Mouse (Mus musculus) MEL (cell line): ENCODE data around the gene Hamp. TPM values are rescaled to one million over a fixed set of nuclear protein-coding genes. Genes with fewer than 3 reads are reported as not detected.

Experiments used
- DNase-seq: peaks from one replicate; pipeline ENCODE4 v3.0.0; 2011; ENCODE audit warnings: low read depth, low spot score
- H3K27ac ChIP-seq: 2 replicates; pipeline ENCODE4 v1.5.1; 2012; ENCODE audit warnings: low read depth, mild to moderate bottlenecking, control low read depth, low read length, moderate library complexity; ENCODE audit not compliant: control insufficient read depth
- H3K27me3 ChIP-seq, 2 experiments: fragments of 150-350 bp in 1 of 2; sonication (generic) in 1 of 2; 2 replicates each; pipeline ENCODE4 v1.6.1; 2012; ENCODE audit warnings: low read length in 2 of 2, mild to moderate bottlenecking in 2 of 2, improper control_type of control experiment in 1 of 2, moderate library complexity in 1 of 2; ENCODE audit not compliant: insufficient read depth in 2 of 2, control insufficient read depth in 1 of 2
- H3K36me3 ChIP-seq, 2 experiments: 2 replicates each; pipeline ENCODE4 v1.6.1; 2012 to 2014; ENCODE audit warnings: low read length in 2 of 2, improper control_type of control experiment in 1 of 2, inconsistent platforms in 1 of 2, mild to moderate bottlenecking in 1 of 2; ENCODE audit not compliant: insufficient read depth in 2 of 2, control insufficient read depth in 1 of 2
- H3K4me1 ChIP-seq, 2 experiments: fragments of 150-350 bp in 1 of 2; sonication (generic) in 1 of 2; 2 replicates each; pipeline ENCODE4 v1.6.1; 2012; ENCODE audit warnings: low read length in 2 of 2, improper control_type of control experiment in 1 of 2, mild to moderate bottlenecking in 1 of 2; ENCODE audit not compliant: insufficient read depth in 2 of 2, control insufficient read depth in 1 of 2
- H3K4me3 ChIP-seq, 2 experiments: fragments of 150-350 bp in 1 of 2; sonication (generic) in 1 of 2; 2 replicates each; pipeline ENCODE4 v1.5.1; 2012; ENCODE audit warnings: low read depth in 2 of 2, low read length in 2 of 2, mild to moderate bottlenecking in 2 of 2, moderate library complexity in 2 of 2, control low read depth in 1 of 2, improper control_type of control experiment in 1 of 2; ENCODE audit not compliant: control insufficient read depth in 1 of 2, insufficient read depth in 1 of 2
- H3K79me2 ChIP-seq: 2 replicates; pipeline ENCODE4 v1.6.1; 2012; ENCODE audit warnings: mild to moderate bottlenecking, low read length, moderate library complexity; ENCODE audit not compliant: control insufficient read depth, poor library complexity, insufficient read depth
- H3K9ac ChIP-seq: 2 replicates; pipeline ENCODE4 v1.6.1; 2012; ENCODE audit warnings: low read depth, mild to moderate bottlenecking, control low read depth, low read length, moderate library complexity; ENCODE audit not compliant: control insufficient read depth, poor library complexity, severe bottlenecking
- H3K9me3 ChIP-seq: fragments of 150-350 bp; sonication (generic); replicated peaks from 2 replicates; pipeline ENCODE4 v1.6.1; 2012; ENCODE audit warnings: mild to moderate bottlenecking, low read length, improper control_type of control experiment, moderate library complexity; ENCODE audit not compliant: insufficient read depth
- CTCF ChIP-seq, 3 experiments: IDR thresholded peaks in 2 of 3; conservative IDR thresholded peaks in 1 of 3; 2 replicates each; pipeline ENCODE4 v1.5.1; 2011 to 2012; ENCODE audit warnings: low read length in 3 of 3, low read depth in 2 of 3, mild to moderate bottlenecking in 2 of 3, improper control_type of control experiment in 1 of 3, inconsistent platforms in 1 of 3, mixed read lengths in 1 of 3, moderate library complexity in 1 of 3; ENCODE audit not compliant: control insufficient read depth in 1 of 3, insufficient read depth in 1 of 3, poor library complexity in 1 of 3, severe bottlenecking in 1 of 3
- ELF1 ChIP-seq: IDR thresholded peaks from 2 replicates; pipeline ENCODE4 v1.6.1; 2014; ENCODE audit warnings: low read depth, mild to moderate bottlenecking, inconsistent platforms, low read length, improper control_type of control experiment, moderate library complexity
- ETS1 ChIP-seq: IDR thresholded peaks from 2 replicates; pipeline ENCODE4 v1.6.1; 2012; ENCODE audit warnings: low read depth, mild to moderate bottlenecking, inconsistent platforms, low read length, improper control_type of control experiment, moderate library complexity
- GABPA ChIP-seq: IDR thresholded peaks from 2 replicates; pipeline ENCODE4 v1.6.1; 2012; ENCODE audit warnings: low read depth, mild to moderate bottlenecking, inconsistent platforms, low read length, improper control_type of control experiment, moderate library complexity
- MAFK ChIP-seq: IDR thresholded peaks from 2 replicates; pipeline ENCODE4 v1.6.1; 2011; ENCODE audit warnings: low read depth, mild to moderate bottlenecking, low read length, improper control_type of control experiment, borderline replicate concordance
- MAX ChIP-seq: IDR thresholded peaks from 2 replicates; pipeline ENCODE4 v1.6.1; 2011; ENCODE audit warnings: low read length, improper control_type of control experiment
- MXI1 ChIP-seq: IDR thresholded peaks from 2 replicates; pipeline ENCODE4 v1.6.1; 2011; ENCODE audit warnings: mild to moderate bottlenecking, low read depth, low read length, improper control_type of control experiment
- MYB ChIP-seq: IDR thresholded peaks from 2 replicates; pipeline ENCODE4 v1.6.1; 2011; ENCODE audit warnings: mild to moderate bottlenecking, low read depth, low read length, improper control_type of control experiment
- POLR2AphosphoS2 ChIP-seq: IDR thresholded peaks from 2 replicates; pipeline ENCODE4 v1.6.1; 2011; ENCODE audit warnings: low read length, improper control_type of control experiment
- RAD21 ChIP-seq: IDR thresholded peaks from 2 replicates; pipeline ENCODE4 v1.6.1; 2011; ENCODE audit warnings: mild to moderate bottlenecking, low read depth, low read length, improper control_type of control experiment
- SIN3A ChIP-seq: IDR thresholded peaks from 2 replicates; pipeline ENCODE4 v1.6.1; 2012; ENCODE audit warnings: low read length, improper control_type of control experiment, inconsistent platforms
- SMC3 ChIP-seq: IDR thresholded peaks from 2 replicates; pipeline ENCODE4 v1.6.1; 2011; ENCODE audit warnings: low read depth, low read length, improper control_type of control experiment
- TBP ChIP-seq: IDR thresholded peaks from 2 replicates; pipeline ENCODE4 v1.8.0; 2011; ENCODE audit warnings: low read depth, low read length, improper control_type of control experiment
- UBTF ChIP-seq: IDR thresholded peaks from 2 replicates; pipeline ENCODE4 v1.6.1; 2012; ENCODE audit warnings: low read depth, mild to moderate bottlenecking, inconsistent platforms, low read length, improper control_type of control experiment, moderate library complexity, borderline replicate concordance; ENCODE audit not compliant: insufficient read depth
- USF1 ChIP-seq: IDR thresholded peaks from 2 replicates; pipeline ENCODE4 v1.6.1; 2014; ENCODE audit warnings: low read depth, mild to moderate bottlenecking, inconsistent platforms, low read length, improper control_type of control experiment, moderate library complexity
- ZC3H11A ChIP-seq: IDR thresholded peaks from 2 replicates; pipeline ENCODE4 v1.6.1; 2012; ENCODE audit warnings: low read depth, mild to moderate bottlenecking, inconsistent platforms, low read length, improper control_type of control experiment
- polyA plus RNA-seq, 2 experiments: library from polyadenylated mRNA; stranded (reverse) in 1 of 2; unstranded in 1 of 2; fragments of >175 nt in 1 of 2; fragments of >200 nt in 1 of 2; gene quantifications; 2 replicates each; pipeline versions ENCODE4 v1.2.1 to v1.2.4; 2012; ENCODE audit warnings: low replicate concordance in 2 of 2, low read depth in 1 of 2; ENCODE audit not compliant: insufficient read length in 2 of 2, insufficient read depth in 1 of 2, missing spikeins in 1 of 2
- total RNA-seq: library from RNA; depleted of rRNA; stranded (reverse); fragments of 300-350 nt; gene quantifications from 2 replicates; pipeline ENCODE4 v1.2.3, GENCODE M21; 2012

Gene Hamp
- total and polyA plus RNA-seq, 3 experiments: not detected

DNA sequence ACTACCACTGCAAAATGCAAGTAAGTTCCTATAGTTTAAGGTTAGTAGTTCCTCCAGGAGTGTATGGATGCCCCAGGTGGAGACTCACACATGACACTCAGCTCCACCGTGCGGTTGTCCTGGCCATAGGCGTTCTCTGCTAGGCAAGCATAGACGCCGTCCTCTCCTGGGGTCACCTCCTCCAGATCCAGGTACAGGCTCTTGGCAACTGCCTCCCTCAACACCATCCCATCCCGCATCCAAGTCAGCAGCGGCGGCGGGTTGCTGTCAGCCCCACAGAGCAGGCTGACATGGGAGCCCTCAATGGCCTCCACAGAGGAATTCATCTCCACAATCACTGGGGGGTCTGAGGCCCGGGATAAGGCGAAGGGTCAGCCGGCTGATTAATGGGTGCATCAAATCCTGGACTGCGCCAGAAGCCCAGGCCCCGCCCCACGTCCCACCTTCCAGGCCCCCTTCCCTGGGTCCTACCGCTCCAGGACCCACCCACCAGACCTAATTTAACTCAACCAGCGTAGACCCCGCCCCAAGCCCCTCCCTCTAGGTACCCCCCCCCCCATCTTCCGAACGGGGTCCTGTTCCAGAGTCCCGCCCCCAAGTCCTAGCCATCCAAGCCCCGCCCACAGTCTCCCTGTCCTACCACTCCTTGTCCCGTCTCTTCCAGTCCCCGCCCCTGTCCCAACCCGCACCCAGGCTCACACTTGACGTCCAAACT lies 35.4 kb downstream of the Hamp start:
- Histone ChIP-seq H3K4me3 (no peak overlapping the region), H3K27me3 (peaks cover 0 to 1% of the 10 kb centered on the region in 2 experiments; a peak in 1 of 4 replicates), H3K36me3 (no peaks in the 10 kb centered on the region), H3K4me1 (no peaks in the 10 kb centered on the region), H3K9ac (no peak overlapping the region), H3K27ac (no peak overlapping the region), H3K79me2 (no peaks in the 10 kb centered on the region), H3K9me3 (no peaks in the 10 kb centered on the region)
- TF ChIP-seq POLR2AphosphoS2: no peak
- no peak for TF ChIP-seq ZC3H11A
- no peak for TF ChIP-seq UBTF
- no peak for TF ChIP-seq MAFK
- no peak for TF ChIP-seq SIN3A
- no peak for TF ChIP-seq TBP
- no peak for TF ChIP-seq ETS1
- no peak for TF ChIP-seq ELF1
- TF ChIP-seq USF1: no peak
- no peak for TF ChIP-seq RAD21
- no peak for TF ChIP-seq GABPA
- TF ChIP-seq MXI1: no peak
- DNase-seq: peak; percentile 9

DNA sequence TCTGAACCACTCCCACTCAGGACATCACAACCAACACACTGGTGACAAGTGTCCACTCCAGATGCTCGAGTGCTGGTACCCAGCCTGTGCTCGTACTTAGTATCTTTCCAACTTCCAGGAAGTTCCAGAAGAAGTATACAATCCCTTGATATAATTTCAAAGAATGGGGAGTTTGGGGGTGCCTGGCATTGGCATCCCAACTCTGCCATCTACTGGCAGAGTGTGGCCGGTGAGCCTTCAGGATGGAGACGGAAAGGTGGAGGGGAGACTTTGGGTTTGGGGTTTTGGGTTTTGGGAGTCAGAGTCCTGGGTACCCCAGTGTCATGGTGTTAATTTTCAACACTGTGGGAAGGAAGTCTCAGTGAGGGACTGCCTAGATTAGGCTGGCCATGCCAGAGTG lies 39.8 kb downstream of the Hamp start:
- Histone ChIP-seq H3K4me1 (no peaks in the 10 kb centered on the region), H3K9me3 (no peaks in the 10 kb centered on the region), H3K27ac (no peak overlapping the region), H3K9ac (no peak overlapping the region), H3K4me3 (no peak overlapping the region), H3K27me3 (peaks cover 0 to under 1% of the 10 kb centered on the region in 2 experiments; a peak in 1 of 4 replicates), H3K36me3 (no peaks in the 10 kb centered on the region), H3K79me2 (no peaks in the 10 kb centered on the region)
- DNase-seq: peak; percentile 12
- no peak for TF ChIP-seq MAX
- no peak for TF ChIP-seq MYB
- TF ChIP-seq CTCF (IDR thresholded peaks at IDR 0.05 in 2 of 3, conservative IDR thresholded peaks at IDR 0.05 in 1 of 3; ENCODE audit: control insufficient read depth in 1 of 3, insufficient read depth in 1 of 3, low read depth in 2 of 3, low read length in 3 of 3, poor library complexity in 1 of 3, severe bottlenecking in 1 of 3): peak; percentile 19 to 60 (median 55)
- peak; percentile 54 for TF ChIP-seq RAD21
- TF ChIP-seq SMC3: peak; percentile 55
- 0 out of 2 replicates have a peak, but pooled peaks have one; percentile 25 for TF ChIP-seq ZC3H11A
